Mouse (Mus musculus) C2C12 (cell line): Measurements from ENCODE around the gene Sh3pxd2a.

ENCODE experiments used
- CTCF ChIP-seq: IDR thresholded peaks from one replicate; pipeline ENCODE4 v1.5.1; 2011; ENCODE audit not compliant: control insufficient read depth, insufficient read depth, insufficient read length
- MAX ChIP-seq: IDR thresholded peaks from one replicate; pipeline ENCODE4 v1.6.1; 2011; ENCODE audit warnings: mild to moderate bottlenecking, control low read depth
- MYOD1 ChIP-seq: IDR thresholded peaks from one replicate; pipeline ENCODE4 v1.6.1; 2011; ENCODE audit warnings: low read depth; ENCODE audit not compliant: control insufficient read depth, insufficient read length

DNA sequence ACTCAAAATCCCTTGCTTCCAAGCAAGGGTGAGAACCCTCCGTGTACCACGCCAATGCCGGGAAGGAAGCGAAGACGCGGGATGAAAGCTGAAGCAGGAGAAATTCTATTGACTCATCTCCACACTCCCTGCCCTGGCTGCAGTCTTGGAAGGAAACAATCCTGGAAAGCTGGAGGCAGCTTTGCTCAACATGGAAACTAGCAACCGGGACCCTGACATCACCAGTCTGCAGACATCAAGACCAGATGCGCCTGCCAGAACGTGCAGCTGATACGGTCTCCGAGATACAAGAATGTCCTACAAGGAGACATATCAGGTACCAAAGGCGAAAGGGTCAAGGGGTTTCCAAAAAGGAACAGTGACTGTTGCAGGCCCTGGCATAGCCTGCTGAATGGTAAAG lies 154.4 kb downstream of the Sh3pxd2a start:
- TF ChIP-seq CTCF (no peak), MAX (no peak), MYOD1 (no peak)
